Mouse (Mus musculus): ENCODE data around the gene Psmd1. TPM values are rescaled to one million over a fixed set of nuclear protein-coding genes. Genes with fewer than 3 reads are reported as not detected.

The Psmd1 gene
- polyA plus RNA-seq, 1 experiment from 2014 or later: 198 TPM

DNA sequence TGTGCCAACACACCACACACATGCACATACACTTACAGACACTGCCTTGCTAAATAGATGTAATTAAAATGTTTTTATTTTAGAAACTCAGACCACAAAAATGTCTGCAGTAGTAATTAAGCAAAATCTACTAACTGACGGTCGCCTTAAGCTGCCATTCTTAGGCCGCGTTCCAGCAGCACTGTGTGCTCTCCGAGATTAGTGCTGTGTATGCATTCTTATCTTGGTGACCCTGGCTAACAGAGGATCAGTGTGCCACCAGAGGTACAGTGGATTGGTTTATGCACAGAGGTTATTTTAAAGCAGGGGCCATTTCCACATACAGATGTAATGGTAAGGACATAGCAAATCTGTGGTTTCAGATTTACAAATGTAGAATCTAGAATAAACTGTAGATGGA lies 96.9 kb downstream of the Psmd1 start:
- Histone ChIP-seq H3K27me3 (replicated peaks; ENCODE audit: control insufficient read depth, insufficient read depth, low read length) (no peaks in the 10 kb centered on the region), H3K9ac (ENCODE audit: low read length) (no peak overlapping the region), H3K4me3 (ENCODE audit: low read depth, low read length) (no peak overlapping the region), H3K36me3 (ENCODE audit: control insufficient read depth, insufficient read depth, low read length) (peaks cover 65% of the 10 kb centered on the region), H3K4me2 (ENCODE audit: low read length) (no peak overlapping the region), H3K4me1 (ENCODE audit: control insufficient read depth, insufficient read depth, low read length) (no peaks in the 10 kb centered on the region), H3K9me3 (replicated peaks; ENCODE audit: control insufficient read depth, low read length) (no peaks in the 10 kb centered on the region), H3K27ac (ENCODE audit: low read depth, low read length) (no peak overlapping the region)
- ATAC-seq (no peak), DNase-seq (ENCODE audit: low spot score) (no peak)
- 94% methylated on average over 5 of the region's 5 CpGs for WGBS

DNA sequence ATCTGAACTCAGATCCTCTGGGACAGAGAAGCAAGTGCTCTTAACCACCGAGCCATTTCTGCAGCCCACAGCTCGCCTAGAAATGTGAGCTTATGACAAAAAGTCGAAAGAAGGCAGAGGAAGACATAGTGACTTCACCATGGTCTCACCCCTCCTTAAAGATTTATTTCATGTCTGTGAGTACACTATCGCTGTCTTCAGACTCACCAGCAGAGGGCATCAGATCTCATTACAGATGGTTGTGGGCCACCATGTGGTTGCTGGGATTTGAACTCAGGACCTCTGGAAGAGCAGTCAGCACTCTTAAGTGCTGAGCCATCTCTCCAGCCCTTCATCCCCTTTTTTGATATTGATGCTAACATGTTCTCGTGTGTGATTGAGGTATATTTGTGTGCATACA lies 110.4 kb downstream of the Psmd1 start:
- DNase-seq (ENCODE audit: low spot score) (no peak), ATAC-seq (no peak)
- Histone ChIP-seq H3K27ac (ENCODE audit: low read depth, low read length) (no peak overlapping the region), H3K9me3 (replicated peaks; ENCODE audit: control insufficient read depth, low read length) (no peaks in the 10 kb centered on the region), H3K27me3 (replicated peaks; ENCODE audit: control insufficient read depth, insufficient read depth, low read length) (no peaks in the 10 kb centered on the region), H3K4me3 (ENCODE audit: low read depth, low read length) (no peak overlapping the region), H3K9ac (ENCODE audit: low read length) (no peak overlapping the region), H3K36me3 (ENCODE audit: control insufficient read depth, insufficient read depth, low read length) (peaks cover 53% of the 10 kb centered on the region), H3K4me1 (ENCODE audit: control insufficient read depth, insufficient read depth, low read length) (no peaks in the 10 kb centered on the region), H3K4me2 (ENCODE audit: low read length) (no peak overlapping the region)
- 97% methylated on average over 5 of the region's 5 CpGs for WGBS

DNA sequence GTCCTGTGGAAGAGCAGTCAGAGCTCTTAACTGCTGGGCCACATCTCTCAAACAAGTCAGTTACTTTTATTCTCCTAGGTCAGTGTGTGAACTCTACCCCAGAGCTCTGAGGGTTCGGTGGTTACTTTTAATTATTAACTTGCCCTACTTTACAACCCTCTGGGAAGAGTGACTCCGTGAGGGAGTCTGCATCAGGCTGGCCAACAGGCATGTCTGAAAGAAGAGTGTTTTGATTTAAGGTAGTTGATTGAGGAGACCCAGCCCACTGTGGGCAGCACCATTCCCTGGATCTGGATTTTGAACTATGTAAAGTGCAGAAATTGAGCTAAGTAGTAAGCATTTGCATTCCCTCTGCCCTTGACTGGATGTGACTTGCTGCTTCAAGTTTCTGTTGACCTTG lies 111.9 kb downstream of the Psmd1 start:
- no peak for DNase-seq (ENCODE audit: low spot score)
- ATAC-seq: no peak
- Histone ChIP-seq H3K4me3 (ENCODE audit: low read depth, low read length) (no peak overlapping the region), H3K36me3 (ENCODE audit: control insufficient read depth, insufficient read depth, low read length) (peaks cover 50% of the 10 kb centered on the region), H3K27me3 (replicated peaks; ENCODE audit: control insufficient read depth, insufficient read depth, low read length) (no peaks in the 10 kb centered on the region), H3K4me1 (ENCODE audit: control insufficient read depth, insufficient read depth, low read length) (no peaks in the 10 kb centered on the region), H3K9me3 (replicated peaks; ENCODE audit: control insufficient read depth, low read length) (no peaks in the 10 kb centered on the region), H3K4me2 (ENCODE audit: low read length) (no peak overlapping the region), H3K27ac (ENCODE audit: low read depth, low read length) (no peak overlapping the region), H3K9ac (ENCODE audit: low read length) (no peak overlapping the region)
- 87% methylated on average over 2 of the region's 2 CpGs for WGBS

DNA sequence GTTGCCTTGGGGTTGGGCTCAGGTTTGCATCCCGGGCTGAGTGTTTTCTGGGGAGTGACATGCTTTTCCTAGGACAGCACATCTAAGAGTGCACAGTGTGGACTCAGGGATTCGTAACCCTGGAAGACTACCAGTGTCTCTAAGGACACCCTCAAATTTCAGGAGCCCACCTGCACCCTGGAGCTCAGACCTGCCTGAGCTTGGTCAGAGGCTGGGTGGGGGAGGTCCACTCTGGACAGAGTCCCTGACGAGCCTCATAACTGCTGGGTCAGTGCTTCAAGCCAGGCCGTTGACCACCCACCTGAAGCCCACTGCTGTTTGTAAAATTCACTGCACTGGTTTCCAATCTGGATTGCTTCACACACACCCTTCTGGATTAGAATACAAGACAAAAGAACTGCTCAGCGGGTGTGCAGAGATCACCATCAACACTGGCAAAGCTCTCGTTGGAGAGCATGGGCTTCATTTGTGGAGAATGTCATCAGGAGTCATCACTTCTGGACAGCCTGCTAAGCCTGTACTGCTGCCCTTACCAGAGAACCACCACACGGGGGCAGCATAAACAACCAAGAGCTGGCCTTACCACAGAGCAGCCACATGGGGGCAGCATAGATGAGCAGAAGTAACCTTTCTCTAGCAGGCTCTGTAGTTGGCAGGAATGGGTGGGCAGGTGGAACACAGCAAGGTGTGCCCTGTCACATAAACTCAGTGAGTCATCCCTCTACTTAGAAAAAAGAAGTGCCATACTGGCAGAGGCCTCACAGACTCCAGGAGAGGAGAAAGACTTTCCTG lies 114.5 kb downstream of the Psmd1 start:
- Histone ChIP-seq H3K9me3 (replicated peaks; ENCODE audit: control insufficient read depth, low read length) (no peaks in the 10 kb centered on the region), H3K27ac (ENCODE audit: low read depth, low read length) (no peak overlapping the region), H3K4me2 (ENCODE audit: low read length) (no peak overlapping the region), H3K4me3 (ENCODE audit: low read depth, low read length) (no peak overlapping the region), H3K36me3 (ENCODE audit: control insufficient read depth, insufficient read depth, low read length) (peaks cover 31% of the 10 kb centered on the region), H3K27me3 (replicated peaks; ENCODE audit: control insufficient read depth, insufficient read depth, low read length) (no peaks in the 10 kb centered on the region), H3K9ac (ENCODE audit: low read length) (no peak overlapping the region), H3K4me1 (ENCODE audit: control insufficient read depth, insufficient read depth, low read length) (no peaks in the 10 kb centered on the region)
- peak; percentile 80 for DNase-seq (ENCODE audit: low spot score)
- 47% methylated on average over 7 of the region's 7 CpGs for WGBS
- ATAC-seq: peak; percentile 82

DNA sequence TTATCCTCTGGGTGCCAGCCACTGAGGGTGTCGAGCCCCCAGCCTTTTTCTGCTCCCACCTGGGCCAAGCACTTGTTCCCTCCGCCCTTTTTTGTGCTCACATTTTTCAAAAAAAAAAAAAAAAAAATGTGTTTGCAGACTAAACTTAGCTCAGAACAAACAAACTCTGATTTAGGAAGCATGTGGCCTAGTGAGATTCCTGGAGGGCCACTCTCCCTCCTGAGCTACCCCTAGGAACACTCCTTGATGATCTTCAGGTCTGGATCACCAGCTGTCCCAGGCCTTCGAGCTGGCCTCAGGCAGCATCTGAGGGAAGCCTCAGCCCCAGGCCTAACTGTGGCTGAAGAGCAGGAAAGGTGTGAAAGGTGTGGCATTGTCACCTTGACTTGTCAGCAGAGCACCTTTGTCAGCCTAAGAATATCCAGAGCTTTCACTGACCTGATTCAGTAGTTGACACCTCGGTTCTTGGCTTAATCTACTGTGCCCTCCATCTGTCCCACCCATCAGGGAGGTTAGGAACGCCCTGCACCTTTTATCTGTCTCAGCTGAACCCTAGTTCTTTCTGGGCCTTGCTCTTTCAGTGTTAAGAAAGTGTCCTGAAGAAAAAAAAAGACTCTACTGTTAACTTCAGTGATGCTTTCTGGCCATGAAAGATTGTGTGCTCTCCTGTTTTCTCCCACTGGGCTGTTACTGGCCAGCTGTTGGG lies 118.0 kb downstream of the Psmd1 start:
- 81% methylated on average over 5 of the region's 5 CpGs for WGBS
- no peaks in the 10 kb centered on the region for H3K27me3 ChIP-seq (replicated peaks; ENCODE audit: control insufficient read depth, insufficient read depth, low read length)
- H3K9ac ChIP-seq (ENCODE audit: low read length): no peak overlapping the region
- H3K27ac ChIP-seq (ENCODE audit: low read depth, low read length): no peak overlapping the region
- H3K9me3 ChIP-seq (replicated peaks; ENCODE audit: control insufficient read depth, low read length): no peaks in the 10 kb centered on the region
- H3K36me3 ChIP-seq (ENCODE audit: control insufficient read depth, insufficient read depth, low read length): peaks cover 15% of the 10 kb centered on the region; the same call in 1 of the 2 replicates
- H3K4me1 ChIP-seq (ENCODE audit: control insufficient read depth, insufficient read depth, low read length): no peaks in the 10 kb centered on the region
- no peak overlapping the region for H3K4me3 ChIP-seq (ENCODE audit: low read depth, low read length)
- no peak for DNase-seq (ENCODE audit: low spot score)
- no peak for ATAC-seq
- H3K4me2 ChIP-seq (ENCODE audit: low read length): no peak overlapping the region

DNA sequence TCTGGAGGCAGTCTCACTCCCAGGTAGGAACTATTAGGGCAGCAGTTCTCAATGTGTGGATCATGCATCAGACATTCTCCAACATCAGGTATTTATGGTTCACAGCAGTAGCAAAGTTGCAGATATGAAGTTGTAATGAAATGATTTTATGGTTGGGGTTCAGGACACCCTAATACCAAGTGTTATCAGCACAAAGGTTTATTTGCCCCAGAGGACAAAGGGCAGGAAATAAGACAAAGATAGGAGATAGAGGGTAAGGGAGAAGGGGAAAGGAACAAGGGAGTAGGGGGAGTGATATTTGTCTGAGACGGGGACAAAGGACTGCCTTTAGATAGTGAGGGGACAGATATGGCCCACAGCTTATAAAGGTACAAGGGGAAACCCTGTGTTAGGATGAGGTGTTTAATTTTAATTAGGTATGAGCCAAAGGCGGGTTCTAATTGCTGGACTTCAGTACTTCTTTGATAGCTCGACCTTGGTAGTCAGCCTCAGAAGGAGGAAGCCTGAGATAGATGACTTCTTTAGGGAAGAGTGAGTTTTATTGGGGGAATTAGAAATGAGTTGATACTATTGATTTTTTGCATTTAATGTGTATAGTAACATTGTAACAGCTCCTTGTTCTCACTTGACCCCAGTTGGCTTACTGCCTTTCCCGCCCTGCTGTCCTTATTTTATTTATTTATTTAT lies 119.5 kb downstream of the Psmd1 start:
- DNase-seq (ENCODE audit: low spot score) (no peak), ATAC-seq (no peak)
- Histone ChIP-seq H3K27me3 (replicated peaks; ENCODE audit: control insufficient read depth, insufficient read depth, low read length) (no peaks in the 10 kb centered on the region), H3K4me1 (ENCODE audit: control insufficient read depth, insufficient read depth, low read length) (no peaks in the 10 kb centered on the region), H3K9me3 (replicated peaks; ENCODE audit: control insufficient read depth, low read length) (no peaks in the 10 kb centered on the region), H3K36me3 (ENCODE audit: control insufficient read depth, insufficient read depth, low read length) (peaks cover 7% of the 10 kb centered on the region; the same call in 1 of the 2 replicates), H3K4me2 (ENCODE audit: low read length) (no peak overlapping the region), H3K9ac (ENCODE audit: low read length) (no peak overlapping the region), H3K27ac (ENCODE audit: low read depth, low read length) (no peak overlapping the region), H3K4me3 (ENCODE audit: low read depth, low read length) (no peak overlapping the region)
- 90% methylated on average over 4 of the region's 4 CpGs for WGBS

DNA sequence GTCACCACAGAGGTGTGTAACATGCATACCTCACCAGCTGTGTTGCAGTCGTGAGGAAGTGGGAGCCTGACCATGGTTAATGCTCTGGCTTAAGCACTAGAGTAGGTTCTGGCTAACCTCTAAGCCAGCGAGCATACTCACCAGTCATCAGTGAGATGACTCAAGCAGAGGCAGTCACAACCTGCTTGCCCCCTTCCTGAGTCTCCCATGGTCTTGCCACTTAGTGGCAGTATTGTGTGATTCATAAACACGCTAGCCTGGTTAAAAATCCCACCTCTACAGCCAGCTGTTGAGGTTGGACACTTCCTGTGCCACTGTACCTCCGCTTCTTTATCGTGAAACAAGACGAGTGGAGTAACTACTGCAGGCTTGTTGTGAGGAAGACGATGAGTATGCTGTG lies 122.6 kb downstream of the Psmd1 start:
- H3K27me3 ChIP-seq (replicated peaks; ENCODE audit: control insufficient read depth, insufficient read depth, low read length): no peaks in the 10 kb centered on the region
- H3K4me3 ChIP-seq (ENCODE audit: low read depth, low read length): no peak overlapping the region

DNA sequence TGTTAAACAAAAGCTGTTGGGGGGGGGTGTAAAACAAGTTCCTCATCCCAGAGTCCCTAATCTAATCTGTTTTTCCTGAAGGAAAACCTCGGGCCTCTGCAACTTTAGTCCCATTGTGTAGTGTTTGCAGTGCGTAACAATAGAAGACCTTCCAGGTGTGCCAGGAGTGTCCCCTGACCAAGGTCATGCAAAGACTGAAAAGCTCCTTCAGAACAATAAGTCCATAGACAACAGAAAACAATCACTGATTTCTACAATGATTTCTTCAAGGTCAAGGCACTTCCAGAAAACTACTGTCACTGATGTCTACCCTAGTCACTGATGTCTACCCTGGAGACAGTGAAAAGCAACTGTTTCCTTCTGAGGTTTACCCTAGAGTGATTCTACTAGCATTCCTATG lies 123.7 kb downstream of the Psmd1 start:
- no peaks in the 10 kb centered on the region for H3K9me3 ChIP-seq (replicated peaks; ENCODE audit: control insufficient read depth, low read length)
- WGBS: 72% methylated on average over 2 of the region's 2 CpGs
- ATAC-seq: no peak

More for the DNA sequence above, 122.6 kb downstream of the Psmd1 start:
- Histone ChIP-seq H3K27ac (ENCODE audit: low read depth, low read length) (no peak overlapping the region), H3K9ac (ENCODE audit: low read length) (no peak overlapping the region), H3K4me1 (ENCODE audit: control insufficient read depth, insufficient read depth, low read length) (no peaks in the 10 kb centered on the region), H3K4me2 (ENCODE audit: low read length) (no peak overlapping the region), H3K9me3 (replicated peaks; ENCODE audit: control insufficient read depth, low read length) (no peaks in the 10 kb centered on the region), H3K36me3 (ENCODE audit: control insufficient read depth, insufficient read depth, low read length) (peaks cover 21% of the 10 kb centered on the region)
- ATAC-seq: no peak
- WGBS: 88% methylated on average over 7 of the region's 7 CpGs
- DNase-seq (ENCODE audit: low spot score): no peak

More for the DNA sequence above, 123.7 kb downstream of the Psmd1 start:
- Histone ChIP-seq H3K4me2 (ENCODE audit: low read length) (no peak overlapping the region), H3K9ac (ENCODE audit: low read length) (no peak overlapping the region), H3K27me3 (replicated peaks; ENCODE audit: control insufficient read depth, insufficient read depth, low read length) (no peaks in the 10 kb centered on the region), H3K27ac (ENCODE audit: low read depth, low read length) (no peak overlapping the region), H3K36me3 (ENCODE audit: control insufficient read depth, insufficient read depth, low read length) (peaks cover 21% of the 10 kb centered on the region), H3K4me3 (ENCODE audit: low read depth, low read length) (no peak overlapping the region), H3K4me1 (ENCODE audit: control insufficient read depth, insufficient read depth, low read length) (no peaks in the 10 kb centered on the region)
- no peak for DNase-seq (ENCODE audit: low spot score)

All from forebrain, embryonic 14.5 days (tissue).